Mouse (Mus musculus) kidney, adult 8-10 months (tissue): ENCODE data around the gene Meis3.

Experiments
- DNase-seq, 2 experiments: peaks; one replicate each; pipeline ENCODE4 v3.0.0; 2022

Meis3 gene

DNA sequence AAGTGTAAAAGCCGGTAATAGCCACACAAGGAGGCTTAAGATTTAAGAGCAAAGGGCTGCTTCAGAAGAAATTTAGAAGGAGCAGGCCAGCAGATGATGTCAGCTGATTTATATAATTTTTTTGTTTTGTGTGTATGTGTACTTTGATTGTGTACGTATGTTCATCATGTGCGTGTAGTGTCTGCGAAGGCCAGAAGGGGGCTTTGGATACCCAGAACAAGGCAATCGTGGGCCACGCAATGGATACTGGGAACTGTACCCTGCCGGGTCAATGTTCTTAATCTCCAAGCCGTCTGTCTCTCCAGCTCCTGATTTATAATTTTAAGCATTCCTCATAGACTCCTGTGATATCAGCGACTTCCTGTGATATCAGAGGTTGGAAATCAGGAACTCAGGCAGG, 13.6 kb upstream of the Meis3 start:
- DNase-seq = no peak

DNA sequence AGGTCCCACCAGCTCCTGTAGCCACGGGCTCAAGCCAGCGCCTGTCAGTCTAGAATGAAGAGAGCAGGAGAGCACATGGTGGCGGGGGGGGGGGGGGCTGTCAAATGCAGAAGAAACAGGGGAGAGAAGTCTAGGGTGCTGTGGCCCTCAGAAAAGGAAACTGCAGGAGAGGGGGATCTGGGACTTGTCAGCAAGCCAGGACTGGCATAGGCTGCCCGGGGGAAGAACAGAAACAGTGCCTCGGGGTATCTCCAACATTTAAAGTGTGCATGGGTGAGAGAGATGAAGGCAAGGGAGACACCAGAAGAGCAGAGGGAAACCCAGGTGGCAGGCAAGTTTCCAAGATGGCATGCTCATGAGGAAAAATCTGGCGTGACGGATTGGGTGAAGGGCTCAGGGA, 12.9 kb upstream of the Meis3 start:
- no peak for DNase-seq

DNA sequence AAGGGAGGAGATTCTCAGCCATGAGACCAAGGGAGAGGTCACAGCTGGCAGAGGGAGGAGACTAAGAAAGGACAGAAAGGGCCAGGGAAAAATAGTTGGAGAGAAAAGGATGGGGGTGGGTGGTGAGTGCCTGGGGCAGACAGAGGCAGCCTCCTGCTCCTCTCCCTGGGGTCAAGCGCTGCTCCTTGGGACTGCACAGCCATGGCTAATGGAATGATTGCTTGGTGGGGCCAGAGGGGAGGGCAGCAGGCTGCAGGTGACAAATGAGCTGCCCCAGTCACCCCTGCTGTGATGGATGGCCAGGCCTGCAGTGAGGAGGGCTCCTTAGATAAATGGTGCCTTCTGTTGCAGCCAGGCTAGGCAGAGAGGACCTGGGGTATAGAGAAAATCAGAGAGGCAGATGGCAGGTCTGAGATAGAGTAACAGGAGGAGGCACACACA, 2.7 kb upstream of the Meis3 start:
- no peak for DNase-seq

DNA sequence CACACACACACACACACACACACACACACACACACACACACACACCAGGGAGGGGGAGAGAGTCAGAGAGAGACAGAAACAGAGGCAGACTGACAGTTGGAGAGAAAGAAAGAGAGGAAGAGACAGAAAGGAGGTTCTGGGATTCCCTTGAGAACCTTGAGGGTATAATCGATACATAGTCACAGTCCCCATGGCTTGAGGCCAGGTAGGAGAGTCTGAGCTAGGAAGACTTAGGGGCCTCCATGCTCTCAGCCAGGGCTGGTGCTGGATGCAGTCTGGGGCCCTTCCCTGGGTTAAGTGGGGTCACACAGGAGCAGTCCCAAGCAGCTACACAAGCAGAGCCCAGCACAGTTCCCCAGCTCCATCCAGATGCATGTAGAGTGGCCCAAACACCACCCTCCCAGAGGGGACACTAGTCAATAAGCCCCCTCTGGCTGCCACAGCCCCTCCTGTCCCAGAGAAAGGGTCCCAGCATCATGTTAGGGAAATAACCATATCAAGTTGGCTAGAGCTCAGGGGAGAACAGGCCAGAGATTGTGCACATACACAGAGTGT, 2.2 kb upstream of the Meis3 start:
- no peak for DNase-seq

DNA sequence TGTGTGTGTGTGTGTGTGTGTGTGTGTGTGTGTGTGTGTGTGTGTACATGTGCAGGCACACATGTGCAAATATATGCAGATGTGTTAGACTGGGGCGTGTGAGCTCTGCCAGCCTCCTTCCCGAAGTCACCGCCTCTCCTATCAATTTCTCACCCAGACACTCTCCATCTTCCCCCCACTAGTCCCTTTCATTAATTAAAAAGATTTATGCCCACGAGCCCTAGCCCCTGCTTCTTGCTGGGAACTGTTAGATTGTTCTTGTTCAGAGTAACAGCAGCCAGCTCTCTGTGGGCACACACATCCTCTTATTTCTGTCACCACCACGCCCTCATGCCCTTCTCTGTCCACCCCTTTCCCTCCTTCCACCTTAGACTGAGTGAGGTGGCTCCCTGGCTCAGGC, 1.7 kb upstream of the Meis3 start:
- no peak for DNase-seq

DNA sequence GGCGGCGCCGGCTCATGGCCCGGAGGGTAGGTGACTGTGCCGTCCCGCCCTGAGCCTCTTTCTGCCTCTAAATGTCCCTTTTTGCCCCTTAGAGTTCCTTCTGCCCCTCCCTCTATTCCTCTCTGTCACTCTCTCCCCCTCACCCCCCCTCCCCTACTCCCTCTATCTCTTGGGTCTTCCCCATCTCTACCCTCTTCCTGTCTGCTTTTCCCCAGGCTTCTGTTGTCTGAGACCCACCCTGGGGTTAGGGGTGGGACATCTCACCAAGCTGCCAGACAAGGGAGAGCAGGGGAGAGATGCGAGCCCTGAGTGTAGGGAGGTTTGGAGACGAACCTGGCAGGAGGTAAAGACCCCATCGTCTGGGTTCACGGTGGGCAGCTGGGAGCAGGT, 647 bp downstream of the Meis3 start:
- no peak for DNase-seq

DNA sequence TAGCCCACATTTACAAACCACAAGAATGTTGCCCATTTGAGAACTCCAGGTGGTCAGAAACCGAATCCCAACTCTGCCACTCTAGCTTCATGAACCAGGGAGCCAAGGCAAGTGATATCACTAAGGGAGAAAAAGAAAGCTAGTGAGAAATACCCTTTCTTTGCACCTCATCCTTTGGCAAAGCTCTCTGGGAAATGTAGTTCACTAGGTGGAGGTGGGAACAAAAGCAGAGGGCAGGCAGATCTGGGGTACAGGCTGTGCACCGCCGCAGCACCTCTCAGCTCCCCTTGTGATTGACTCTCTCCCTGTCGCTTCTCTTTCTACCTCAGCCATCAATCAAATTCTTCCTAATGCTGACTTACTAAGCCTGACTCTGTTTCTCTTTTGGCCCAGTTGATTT, 3.2 kb downstream of the Meis3 start:
- DNase-seq = no peak

DNA sequence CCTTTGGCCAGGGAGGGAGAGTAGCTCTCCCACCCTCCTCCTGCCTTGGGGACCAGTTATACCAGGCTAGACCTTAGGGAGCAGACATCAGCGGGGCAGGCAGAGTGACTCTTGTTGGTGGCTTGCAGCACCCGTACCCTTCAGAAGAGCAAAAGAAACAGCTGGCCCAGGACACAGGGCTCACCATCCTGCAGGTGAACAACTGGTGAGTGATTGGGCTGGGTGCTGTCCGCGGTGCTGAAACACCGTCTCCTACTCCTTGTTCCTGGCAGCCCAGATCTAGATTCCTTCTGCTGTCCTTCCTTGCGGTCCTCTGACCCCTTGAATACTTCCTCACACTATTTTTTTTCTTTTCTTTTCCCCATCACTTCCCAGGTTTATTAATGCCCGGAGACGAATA, 8.8 kb downstream of the Meis3 start:
- peak in 1 of 2 experiments; percentile 67 for DNase-seq

DNA sequence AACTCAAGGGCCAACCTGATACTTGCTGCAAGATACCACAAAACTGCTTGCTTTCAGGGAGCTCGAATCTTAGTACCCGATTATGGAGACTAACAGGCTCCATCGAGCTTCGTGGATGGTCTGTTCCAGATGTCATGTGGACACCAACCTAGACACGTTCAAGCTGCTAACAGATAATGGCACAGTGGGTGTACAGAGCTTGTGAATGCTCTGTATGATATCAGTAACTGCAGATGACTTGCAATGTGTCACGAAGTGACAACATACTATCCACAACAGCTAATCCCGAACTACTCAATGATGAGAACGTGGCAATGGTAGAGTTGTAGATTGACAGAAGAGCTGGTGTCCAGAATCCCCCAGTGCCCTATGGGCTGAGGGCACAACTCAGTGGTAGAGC, 12.6 kb downstream of the Meis3 start:
- DNase-seq = no peak

DNA sequence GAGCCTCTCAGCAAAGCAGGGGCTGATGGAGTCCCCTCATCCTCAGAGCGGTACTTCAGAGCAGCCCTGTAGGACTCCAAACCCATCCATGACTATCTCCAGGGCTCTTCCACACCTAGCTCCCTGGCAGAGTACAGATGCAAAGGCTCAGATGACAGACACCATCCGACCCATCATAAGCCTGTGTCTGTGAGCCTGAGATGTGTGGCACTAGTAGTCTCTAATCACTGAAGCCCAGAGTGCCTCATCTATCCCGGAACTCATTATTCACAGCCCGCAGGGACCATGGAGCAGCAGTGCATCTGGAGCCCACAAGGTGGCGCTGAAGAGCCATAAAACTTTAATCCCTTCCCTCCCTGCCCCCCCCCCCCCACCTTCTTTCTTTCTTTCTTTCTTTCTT, 17.4 kb downstream of the Meis3 start:
- DNase-seq = peak; percentile 58 to 84

DNA sequence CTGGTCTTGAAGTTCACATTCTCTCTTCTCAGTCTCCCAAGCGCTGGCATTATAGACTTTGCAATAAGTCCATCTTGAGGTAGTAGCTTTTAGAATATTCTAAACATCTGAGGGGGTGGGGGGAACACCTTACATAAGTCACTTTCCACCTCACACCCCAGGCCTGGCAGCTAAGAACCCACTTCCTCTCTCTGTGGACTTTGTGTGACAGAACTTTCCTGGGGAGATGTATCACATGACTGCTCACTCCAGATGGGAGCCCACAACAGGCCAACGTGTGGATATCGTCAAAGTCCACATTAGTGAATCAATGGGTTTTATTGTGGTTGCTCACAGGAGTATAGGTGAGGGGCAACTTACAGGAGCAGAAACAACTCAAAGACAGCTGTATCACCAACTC, 18.8 kb downstream of the Meis3 start:
- DNase-seq = no peak

DNA sequence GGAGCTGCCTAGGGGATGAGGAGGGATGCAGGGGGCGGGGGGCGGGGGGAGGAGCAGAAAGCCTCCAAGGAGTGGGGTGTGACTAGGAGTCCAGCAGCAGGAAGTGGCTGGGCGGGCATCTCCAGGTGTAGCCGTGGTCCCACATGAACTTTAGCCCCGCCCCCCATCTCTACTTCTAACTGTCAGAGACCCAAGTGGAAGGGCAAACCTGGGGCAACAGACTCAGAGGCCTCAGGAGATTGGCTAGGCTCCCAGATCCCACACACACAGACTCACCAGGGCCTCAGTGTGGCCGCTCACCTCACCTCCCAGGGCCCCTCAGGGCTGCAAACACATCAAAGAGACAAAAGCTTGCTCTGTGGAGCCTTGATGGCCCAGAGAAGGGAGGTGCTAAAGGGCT, 21.7 kb downstream of the Meis3 start:
- no peak for DNase-seq

DNA sequence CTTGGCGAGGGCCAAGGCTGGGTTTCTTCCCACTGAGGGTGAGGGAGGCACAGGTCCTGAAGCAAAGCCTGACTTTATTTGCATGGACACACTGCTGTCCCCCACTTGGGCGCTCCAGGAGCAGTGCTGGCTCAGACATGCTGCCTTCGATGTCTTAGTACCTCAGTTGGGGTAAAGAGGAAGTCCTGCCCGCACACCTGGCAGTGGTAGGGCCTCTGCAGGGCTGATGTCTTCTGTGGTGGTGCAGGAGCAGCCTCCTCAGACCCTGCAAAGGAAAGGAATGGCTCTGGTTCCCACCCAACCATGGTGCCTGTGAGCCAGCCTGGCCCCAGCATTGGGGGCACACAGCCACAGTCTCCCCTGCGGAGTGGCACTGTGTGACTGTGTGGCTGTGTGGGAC, 22.3 kb downstream of the Meis3 start:
- no peak for DNase-seq

DNA sequence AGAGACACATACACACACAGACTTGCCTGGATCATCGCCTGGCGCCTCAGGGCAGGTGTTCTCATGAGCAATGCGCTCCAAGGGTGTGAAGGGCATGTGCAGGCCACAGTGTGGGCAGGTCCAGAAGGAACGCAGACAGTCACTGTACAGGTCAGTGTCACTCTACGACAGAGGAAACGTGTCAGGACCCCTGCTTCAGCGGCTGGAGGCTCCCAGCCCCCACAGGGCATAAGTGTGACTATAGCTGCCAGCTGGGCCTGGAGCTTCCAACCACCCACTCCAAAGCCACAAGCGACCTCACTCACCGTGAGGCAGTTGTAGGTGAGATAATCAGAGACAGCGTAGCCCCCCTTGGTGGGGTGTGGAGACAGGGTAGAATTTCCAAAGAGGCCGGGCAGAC, 23.6 kb downstream of the Meis3 start:
- DNase-seq = no peak

DNA sequence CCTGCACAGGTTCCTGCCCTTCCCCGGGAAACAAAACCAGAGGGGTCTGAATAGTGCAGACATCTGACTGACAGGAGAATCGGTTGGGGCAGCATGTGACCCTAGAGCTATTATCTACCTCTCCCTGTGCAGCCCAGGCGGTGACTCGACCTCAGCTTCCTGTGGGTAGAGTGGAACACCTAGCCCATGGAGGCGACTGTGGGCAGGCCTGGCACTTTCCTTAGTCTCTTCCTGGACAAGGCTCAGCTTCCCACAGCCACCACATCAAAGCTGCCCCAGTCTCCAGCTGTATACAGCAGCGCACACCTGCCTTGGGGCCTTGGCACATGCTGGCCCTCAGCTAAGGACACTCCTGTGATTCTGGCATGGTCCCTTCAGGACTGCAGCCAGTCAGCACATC, 26.2 kb downstream of the Meis3 start:
- DNase-seq = no peak

DNA sequence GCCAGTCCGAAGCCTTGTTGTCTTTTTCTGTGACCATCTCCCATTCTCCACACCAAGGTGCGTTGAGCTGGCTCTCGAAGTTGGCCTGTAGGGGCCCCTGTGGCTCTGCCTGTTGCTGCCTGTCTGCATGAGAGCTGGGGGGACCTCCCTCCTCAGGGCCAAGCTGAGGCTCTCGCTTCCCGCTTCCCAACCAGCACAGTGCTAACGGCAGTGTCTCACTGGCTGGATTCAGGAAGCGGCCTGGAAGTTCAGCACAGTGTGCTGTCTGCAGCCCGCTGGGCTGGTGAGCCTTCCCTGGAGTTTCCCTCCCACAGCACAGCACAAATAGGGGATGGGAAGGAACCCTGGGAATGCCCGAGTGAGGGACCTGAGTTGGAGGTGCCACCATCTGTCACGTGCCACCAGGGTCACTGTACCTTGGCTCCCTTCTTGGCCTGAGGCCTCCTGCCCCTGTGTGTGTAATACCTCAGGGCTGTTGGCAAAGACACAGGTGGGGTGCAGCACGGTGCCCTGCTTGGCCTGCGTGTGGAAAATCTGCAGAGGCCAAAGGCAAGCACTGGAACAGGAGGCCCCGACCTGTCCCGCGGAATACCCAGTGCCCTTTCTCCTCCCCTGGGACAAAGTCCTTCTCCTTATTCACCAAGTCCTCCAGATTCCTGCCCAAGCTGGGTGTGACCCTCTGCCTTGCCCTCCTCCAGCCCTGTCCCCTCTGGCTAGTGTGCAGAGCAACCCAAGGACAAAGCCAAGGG, 28.0 kb downstream of the Meis3 start:
- peak; percentile 85 to 89 for DNase-seq

DNA sequence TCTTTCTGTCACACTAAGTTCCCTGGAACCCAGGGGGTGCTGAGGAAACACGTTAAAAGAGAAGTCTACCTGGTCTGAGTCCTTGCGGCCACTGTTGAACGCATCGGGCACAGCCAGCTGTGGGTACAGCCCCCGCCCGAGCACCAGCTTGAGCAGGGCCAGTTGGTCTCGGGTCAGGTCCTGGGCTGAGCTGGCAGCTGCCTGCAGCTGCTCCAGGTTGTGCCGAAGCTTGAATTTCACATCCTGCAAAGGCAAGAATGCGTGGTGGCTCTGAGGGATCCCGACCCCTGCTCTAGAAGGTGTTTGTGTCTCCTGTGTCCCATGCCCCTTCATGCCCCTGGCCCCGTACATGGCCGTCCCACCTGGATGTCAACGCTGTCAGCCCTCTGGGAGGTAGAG, 28.6 kb downstream of the Meis3 start:
- DNase-seq = peak in 1 of 2 experiments; percentile 26

DNA sequence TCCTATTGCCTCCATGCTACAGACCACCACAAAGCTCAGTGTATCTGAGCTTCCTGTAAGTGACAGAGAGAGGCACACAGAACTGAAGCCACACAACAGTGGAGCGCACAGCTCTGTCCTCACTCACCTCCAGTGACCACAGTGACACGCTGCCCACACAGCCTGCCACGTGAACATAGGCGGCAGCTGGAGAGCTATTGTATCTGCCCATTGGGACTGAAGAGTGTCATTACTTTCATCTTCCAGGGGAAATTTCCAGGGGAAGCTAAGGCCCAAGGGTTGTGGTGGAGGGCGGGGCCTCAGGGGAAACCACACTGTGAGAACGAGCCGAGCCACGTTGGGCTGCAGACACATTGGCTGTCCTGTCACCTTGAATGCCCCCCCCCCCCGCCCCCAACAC, 29.9 kb downstream of the Meis3 start:
- no peak for DNase-seq

DNA sequence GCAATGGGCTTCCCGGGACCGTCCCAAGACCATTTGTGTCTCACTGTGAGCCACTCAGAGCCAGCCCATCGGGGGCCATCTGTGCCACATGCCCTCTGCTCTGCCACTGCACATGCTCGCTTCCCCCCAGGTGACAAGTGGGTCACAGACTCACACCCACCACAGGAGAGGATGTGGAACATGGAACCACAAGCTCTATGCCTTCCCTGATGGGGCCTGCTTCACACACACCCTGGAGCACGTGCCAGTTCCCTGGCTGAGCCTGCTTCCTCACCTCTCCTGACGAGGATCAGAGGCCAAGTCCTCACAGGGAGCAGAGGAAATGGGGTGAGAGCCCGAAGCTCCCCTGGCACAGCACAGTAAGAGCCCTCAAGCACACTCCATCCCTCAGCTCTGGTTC, 32.2 kb downstream of the Meis3 start:
- DNase-seq = no peak

DNA sequence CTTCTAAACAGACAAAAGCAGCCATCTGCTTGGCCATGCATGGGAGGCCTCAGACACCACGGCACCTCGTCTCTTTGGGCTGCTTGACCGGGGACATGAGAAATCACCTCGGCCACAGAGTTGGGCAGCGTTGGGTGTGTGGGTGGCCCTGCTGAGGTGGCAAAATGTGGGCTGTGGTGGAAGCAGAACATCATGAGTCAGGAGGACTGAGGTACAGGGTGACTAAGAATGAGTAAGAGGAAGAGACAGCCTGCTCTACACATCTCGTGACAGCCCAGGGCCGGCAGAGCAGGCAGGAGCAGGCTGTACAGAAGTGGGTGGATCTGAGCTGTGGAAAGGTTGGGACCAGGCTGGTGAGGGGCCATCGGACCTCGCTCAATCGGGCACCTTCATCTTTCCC, 32.6 kb downstream of the Meis3 start:
- DNase-seq = no peak

DNA sequence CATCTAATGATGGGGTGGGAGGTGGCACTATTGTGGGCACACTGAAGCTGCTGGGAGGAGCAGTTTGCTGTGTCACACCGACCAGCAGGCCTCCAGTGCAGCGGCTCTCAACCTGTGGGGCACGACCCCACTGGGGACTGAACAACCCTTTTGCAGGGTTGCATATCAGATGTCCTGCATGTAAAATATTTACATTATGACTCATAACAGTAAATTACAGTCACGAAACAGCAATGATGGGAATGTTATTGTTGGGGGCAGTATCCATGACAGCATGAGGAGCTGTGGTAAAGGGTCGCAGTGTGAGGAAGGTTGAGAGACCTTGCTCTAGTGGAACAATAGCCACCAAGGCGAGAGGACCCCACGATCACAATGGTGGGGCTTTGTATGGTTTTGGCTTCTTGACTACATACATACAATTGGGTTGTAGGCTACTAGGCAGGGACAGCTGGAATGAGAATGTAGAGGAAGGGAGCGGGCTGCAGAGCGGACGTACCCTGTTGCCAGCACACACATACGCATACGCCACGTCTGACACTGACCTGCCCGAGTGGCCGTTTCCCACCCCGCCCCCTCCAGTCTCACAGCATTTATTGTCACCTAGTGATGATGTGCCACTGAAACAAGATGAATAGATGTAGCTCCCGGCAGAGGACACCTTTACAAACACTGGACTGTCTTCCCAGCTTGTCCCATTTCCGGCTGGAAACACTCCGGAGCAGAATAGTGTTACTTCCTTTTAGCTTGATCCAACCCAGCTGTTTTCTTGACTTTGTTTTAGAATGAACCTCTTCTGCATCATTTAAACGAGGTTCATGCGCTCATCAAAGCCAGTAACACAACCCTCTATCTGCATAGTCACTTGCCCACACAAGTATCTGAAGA, 34.1 kb downstream of the Meis3 start:
- no peak for DNase-seq

DNA sequence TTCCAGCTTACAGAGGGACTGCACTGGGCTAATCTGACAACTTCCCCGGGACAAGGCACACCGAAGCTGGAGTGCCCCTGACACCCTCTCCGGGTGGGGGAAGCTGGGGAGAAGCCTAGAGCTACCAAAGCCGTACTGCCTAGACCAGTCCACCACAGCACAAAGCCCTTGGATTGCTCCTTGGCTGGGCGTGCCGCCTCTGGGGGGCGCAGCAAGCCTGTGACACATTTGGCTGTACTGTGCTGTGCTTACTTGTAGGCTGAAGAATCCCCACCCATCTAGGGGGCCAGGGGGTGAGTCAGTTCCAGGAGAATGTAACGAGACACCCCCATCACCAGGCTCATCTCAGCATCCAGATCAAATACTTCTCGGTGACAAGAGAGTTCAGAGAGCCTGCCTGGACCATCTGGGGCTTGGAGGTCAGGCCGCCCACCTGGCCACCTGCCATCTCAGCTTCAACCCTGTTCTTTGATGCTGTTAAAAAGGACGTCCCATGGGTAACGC, 36.0 kb downstream of the Meis3 start:
- DNase-seq = no peak

DNA sequence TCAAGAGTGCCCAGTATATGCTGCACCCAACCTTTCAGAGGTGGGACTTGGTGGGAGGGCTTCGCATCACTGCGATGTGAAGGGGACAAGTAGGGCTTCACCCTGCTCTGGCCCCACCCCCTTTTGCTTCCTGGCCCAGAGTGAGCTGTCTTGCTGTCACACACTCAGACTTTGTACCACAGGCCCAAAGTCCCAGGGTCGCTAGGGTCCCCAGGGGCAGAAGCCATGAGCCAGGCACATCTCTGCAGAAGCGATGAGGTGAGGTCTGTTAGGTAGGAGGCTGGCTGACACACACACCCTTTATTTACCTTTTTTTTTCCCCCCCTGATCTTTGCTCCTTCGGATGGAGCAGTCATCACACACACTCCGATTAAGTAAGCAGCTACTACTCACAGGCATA, 38.3 kb downstream of the Meis3 start:
- DNase-seq = no peak

DNA sequence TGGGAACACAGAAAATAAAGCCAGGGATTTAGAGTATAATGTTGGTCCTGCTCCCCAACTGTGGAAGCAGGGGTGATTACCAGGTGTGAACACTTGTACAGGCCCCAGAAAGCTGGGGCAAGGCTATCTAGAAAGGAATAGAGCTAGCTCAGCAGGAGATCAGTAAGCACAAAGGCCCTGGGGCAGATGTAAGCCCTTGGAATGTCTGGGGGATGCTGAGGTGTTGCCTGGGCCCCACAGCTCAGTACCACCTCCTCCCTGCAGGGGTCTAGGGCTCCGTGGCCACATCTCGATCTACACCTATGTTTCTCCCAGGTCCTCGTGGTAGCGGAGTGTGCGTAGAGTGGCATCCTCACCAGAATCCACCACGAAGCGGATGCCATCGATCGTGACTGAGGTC, 39.1 kb downstream of the Meis3 start:
- no peak for DNase-seq
